ENCODE assay signal across 22 mouse cellular contexts in the genomic region with DNA sequence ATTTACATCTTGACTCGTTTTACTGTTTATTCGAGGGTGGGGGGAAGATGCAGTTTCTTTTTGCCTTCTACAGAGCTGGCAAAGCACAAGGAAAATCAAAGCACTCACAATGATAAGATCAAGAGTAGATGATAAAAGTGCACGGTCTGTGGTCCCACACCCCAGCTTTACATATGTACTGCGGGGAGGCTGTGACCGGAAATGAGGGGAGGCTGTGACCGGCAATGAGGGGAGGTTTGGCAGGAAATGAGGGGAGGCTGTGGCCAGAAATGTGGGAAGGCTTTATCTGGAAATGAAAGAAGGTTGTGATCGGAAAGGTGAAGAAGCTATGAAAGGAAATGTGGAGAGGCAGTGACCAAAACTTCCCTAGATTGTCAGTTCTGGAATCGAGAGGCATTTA.
"Had no signal": no experiment of that assay in that cellular context is flagged by ENCODE, and none has a peak within 500 bp of the region (broad histone marks: within the 10 kb centered on the region; RNA-seq: fewer than 3 reads in every experiment).

No protein-coding gene starts in this region.

- H3K27me3 ChIP-seq: kidney, embryonic 15.5 days; limb, embryonic 12.5 days; limb, embryonic 15.5 days; midbrain, embryonic 13.5 days; neural tube, embryonic 12.5 days; stomach, embryonic 15.5 days had no signal

- H3K4me3 ChIP-seq: kidney, embryonic 15.5 days; limb, embryonic 12.5 days; limb, embryonic 15.5 days; midbrain, embryonic 13.5 days; myocyte; neural tube, embryonic 12.5 days; stomach, embryonic 15.5 days had no signal

- H3K4me2 ChIP-seq: kidney, embryonic 15.5 days; limb, embryonic 12.5 days; limb, embryonic 15.5 days; liver, embryonic 11.5 days; lung, embryonic 14.5 days; midbrain, embryonic 13.5 days; neural tube, embryonic 12.5 days; stomach, embryonic 15.5 days had no signal

- ATAC-seq: liver, postnatal 0 days; lung, postnatal 0 days; midbrain, embryonic 13.5 days; midbrain, embryonic 16.5 days had no signal

- H3K9me3 ChIP-seq: kidney, embryonic 15.5 days; limb, embryonic 12.5 days; limb, embryonic 15.5 days; midbrain, embryonic 13.5 days; neural tube, embryonic 12.5 days; stomach, embryonic 15.5 days had no signal

- H3K9ac ChIP-seq: kidney, embryonic 15.5 days; limb, embryonic 12.5 days; limb, embryonic 15.5 days; liver, embryonic 14.5 days; liver, postnatal 0 days; lung, embryonic 14.5 days; midbrain, embryonic 13.5 days; neural tube, embryonic 12.5 days; stomach, embryonic 15.5 days had no signal

- H3K36me3 ChIP-seq: kidney, embryonic 15.5 days; limb, embryonic 12.5 days; limb, embryonic 15.5 days; midbrain, embryonic 13.5 days; neural tube, embryonic 12.5 days; stomach, embryonic 15.5 days had no signal

- H3K27ac ChIP-seq: kidney, embryonic 15.5 days; limb, embryonic 12.5 days; limb, embryonic 15.5 days; liver, embryonic 14.5 days; midbrain, embryonic 13.5 days; neural tube, embryonic 12.5 days; stomach, embryonic 15.5 days had no signal

- DNase-seq: kidney, adult 8-10 months; kidney, postnatal 10 days; kidney, postnatal 4 days; left cerebral cortex, postnatal 4 days; liver, postnatal 0 days; lung, embryonic 14.5 days; lung, postnatal 36 days; retina, postnatal 1 day; right cerebral cortex, postnatal 25 days; spleen, adult 18-20 months; thymus, postnatal 25 days had no signal

- H3K4me1 ChIP-seq: midbrain, embryonic 13.5 days; neural tube, embryonic 12.5 days; stomach, embryonic 15.5 days had no signal
